Mouse (Mus musculus): ENCODE data around the gene Eno4.

The Eno4 gene

GRCm38 (mm10) chr19:58975216-58975863 lies 32.1 kb downstream of the Eno4 start:
- no peak for DNase-seq

DNA sequence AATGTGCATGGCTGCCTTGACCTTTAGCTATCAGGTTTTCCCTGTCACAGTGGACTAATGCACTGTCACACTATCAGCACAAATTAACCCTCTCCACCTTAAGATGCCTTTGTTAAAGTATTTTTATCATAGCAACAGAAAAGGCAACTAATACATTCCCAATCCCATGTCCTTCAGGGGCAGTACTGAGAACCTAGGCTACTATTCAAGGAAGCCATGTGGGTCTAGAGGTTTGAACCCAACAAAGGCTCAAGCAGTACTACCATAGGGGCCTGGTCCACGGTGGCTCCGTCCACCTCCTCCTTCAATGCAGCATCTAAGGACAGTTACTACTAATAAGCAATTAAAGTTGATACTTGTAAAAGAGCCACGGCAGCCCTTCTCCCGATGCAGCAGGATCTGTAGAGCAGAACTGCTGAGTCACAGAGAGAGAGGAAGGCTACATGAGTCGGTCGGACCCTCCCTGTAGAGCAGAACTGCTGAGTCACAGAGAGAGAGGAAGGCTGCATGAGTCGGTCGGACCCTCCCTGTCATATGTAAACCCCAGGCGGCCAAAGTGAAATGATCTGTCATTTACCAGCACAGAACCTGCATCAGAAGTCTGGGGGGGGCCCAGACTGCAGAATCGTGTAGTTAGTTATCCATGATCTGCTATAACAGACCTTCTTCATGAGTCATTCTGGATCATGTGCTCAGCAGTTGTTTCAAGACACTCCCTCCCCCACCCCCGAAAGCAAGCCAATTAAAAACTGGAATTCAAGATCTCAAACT lies 35.4 kb downstream of the Eno4 start:
- no peak for DNase-seq

DNA sequence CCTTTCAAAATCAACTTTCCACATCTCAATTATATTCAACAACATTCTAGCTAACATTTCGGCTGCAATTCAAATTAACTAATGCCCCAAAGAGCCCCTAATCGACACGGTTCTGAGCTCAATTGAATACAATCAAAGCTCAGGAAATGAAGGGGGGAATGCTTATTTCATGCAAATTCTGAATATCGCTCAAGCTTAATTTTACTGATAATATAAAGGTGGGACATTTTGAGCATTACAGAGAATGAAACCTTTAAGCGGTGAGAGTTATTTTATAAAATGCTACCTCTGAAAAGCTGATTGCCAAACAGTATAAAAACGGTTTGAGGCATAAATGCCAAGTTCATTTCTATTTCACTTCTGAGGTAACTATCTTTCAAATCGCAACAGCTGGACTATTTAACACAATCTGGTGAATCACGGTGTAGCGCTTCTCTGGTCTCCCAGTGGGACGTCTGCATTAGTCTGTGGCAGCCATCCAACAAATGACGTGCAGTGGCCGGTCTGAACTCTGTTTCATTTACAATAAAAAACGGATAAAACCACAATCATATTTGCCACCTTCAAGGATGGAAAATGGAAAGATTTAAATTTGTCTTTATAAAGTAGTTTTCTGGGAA lies 36.3 kb downstream of the Eno4 start:
- no peak for DNase-seq

- DNase-seq: no peak
Observed at GRCm38 (mm10) chr19:58980056-58980440, 36.8 kb downstream of the Eno4 start.

DNA sequence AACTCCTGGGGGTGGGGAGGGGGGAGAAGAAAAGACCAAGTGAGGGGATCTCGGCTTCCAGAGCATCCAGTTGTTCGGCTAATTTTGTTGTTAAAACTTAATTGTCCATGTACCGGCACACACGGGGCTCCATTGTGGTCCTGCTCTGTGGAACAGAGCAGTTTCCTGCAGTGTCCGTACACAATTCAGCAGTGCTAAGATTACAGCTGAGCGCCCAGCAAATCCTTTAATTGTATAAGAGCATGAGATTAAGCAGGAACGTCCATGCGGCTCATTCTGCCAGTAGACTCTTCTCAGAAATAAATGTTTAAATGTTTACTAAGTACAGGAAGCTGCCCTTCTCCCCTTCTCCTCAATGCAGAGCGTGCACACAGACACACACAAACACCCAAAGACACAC lies 38.3 kb downstream of the Eno4 start:
- no peak for DNase-seq

DNA sequence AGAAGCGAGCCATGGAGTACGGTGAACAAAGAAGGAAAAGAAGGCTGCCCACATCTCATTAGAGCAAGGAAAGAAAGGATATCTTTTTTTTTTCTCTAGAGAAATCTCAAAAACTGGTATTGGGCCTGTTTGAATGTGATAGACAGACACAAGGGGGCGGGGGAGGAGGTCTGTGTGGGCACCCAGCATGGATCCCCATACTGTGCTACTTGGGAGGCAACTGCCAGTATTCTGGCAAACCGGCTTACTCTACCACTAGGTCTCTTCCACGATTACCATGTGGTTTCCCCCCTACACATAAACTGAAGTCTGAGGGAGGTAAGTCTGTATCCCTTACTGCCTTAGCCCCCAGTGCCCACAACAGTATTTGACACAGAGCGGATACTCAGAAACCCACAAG lies 59.6 kb downstream of the Eno4 start:
- DNase-seq: no peak

DNA sequence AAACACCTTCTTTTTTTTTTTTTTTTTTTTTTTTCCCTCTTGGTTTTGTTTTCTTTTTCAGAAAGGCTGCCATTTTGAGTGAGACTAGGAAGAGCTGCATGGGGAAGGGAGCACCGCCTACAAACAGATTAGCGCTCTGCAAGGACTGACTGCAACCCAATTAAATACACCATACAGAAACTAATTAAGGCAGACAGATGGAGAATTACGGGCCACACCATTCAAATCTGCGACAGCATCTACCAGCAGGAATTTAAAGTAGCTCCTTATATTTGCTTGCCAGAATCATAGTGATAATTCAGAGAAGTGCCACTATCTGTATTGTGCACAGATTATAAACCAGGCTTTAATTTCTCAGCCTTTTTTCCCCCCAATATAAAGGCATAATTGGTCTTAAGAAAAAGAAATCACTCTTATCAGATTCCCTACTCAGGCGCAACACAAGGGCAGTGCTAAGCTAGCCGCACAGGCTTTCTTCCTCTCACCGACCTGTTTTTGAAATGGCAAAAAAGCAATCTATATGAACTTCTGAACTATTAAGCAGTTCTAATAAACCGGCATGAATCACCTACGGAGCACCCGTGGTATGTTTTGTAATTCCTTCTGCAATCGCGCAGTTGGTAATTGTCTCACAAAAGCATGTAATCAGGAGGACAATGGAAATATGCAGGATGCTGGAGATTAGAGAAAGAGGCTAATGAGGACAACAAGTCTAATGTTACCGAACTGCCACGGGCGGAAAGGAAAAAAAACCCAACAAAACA lies 63.5 kb downstream of the Eno4 start:
- DNase-seq: no peak

DNA sequence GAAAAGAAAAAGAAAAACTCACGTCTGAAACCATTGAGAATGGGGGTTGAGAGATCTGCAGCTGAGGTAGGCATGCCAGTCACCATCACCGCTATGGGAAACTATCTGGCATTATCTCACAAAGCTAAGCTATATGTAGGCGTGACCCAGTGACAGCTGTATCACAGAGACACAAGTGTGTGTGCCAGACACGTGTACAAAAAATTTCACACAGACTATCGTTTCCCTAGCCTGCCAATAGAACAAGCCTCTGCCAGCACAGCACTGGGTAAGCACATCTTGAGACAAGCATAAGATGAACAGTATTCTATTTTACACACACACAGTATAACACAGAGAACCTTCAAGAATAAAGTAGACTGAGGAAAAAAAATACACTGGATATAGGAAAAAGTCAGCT lies 67.6 kb downstream of the Eno4 start:
- no peak for DNase-seq
